Mouse (Mus musculus) MEL (cell line): ENCODE results near the gene March5. TPM values are rescaled to one million over a fixed set of nuclear protein-coding genes. Genes with fewer than 3 reads are reported as not detected.

ENCODE experiments used
- DNase-seq: peaks from one replicate; pipeline ENCODE4 v3.0.0; 2011; ENCODE audit warnings: low read depth, low spot score
- H3K27ac ChIP-seq: 2 replicates; pipeline ENCODE4 v1.5.1; 2012; ENCODE audit warnings: low read depth, mild to moderate bottlenecking, control low read depth, low read length, moderate library complexity; ENCODE audit not compliant: control insufficient read depth
- H3K27me3 ChIP-seq, 2 experiments: fragments of 150-350 bp in 1 of 2; sonication (generic) in 1 of 2; 2 replicates each; pipeline ENCODE4 v1.6.1; 2012; ENCODE audit warnings: low read length in 2 of 2, mild to moderate bottlenecking in 2 of 2, improper control_type of control experiment in 1 of 2, moderate library complexity in 1 of 2; ENCODE audit not compliant: insufficient read depth in 2 of 2, control insufficient read depth in 1 of 2
- H3K36me3 ChIP-seq, 2 experiments: 2 replicates each; pipeline ENCODE4 v1.6.1; 2012 to 2014; ENCODE audit warnings: low read length in 2 of 2, improper control_type of control experiment in 1 of 2, inconsistent platforms in 1 of 2, mild to moderate bottlenecking in 1 of 2; ENCODE audit not compliant: insufficient read depth in 2 of 2, control insufficient read depth in 1 of 2
- H3K4me1 ChIP-seq, 2 experiments: fragments of 150-350 bp in 1 of 2; sonication (generic) in 1 of 2; 2 replicates each; pipeline ENCODE4 v1.6.1; 2012; ENCODE audit warnings: low read length in 2 of 2, improper control_type of control experiment in 1 of 2, mild to moderate bottlenecking in 1 of 2; ENCODE audit not compliant: insufficient read depth in 2 of 2, control insufficient read depth in 1 of 2
- H3K4me3 ChIP-seq, 2 experiments: fragments of 150-350 bp in 1 of 2; sonication (generic) in 1 of 2; 2 replicates each; pipeline ENCODE4 v1.5.1; 2012; ENCODE audit warnings: low read depth in 2 of 2, low read length in 2 of 2, mild to moderate bottlenecking in 2 of 2, moderate library complexity in 2 of 2, control low read depth in 1 of 2, improper control_type of control experiment in 1 of 2; ENCODE audit not compliant: control insufficient read depth in 1 of 2, insufficient read depth in 1 of 2
- H3K79me2 ChIP-seq: 2 replicates; pipeline ENCODE4 v1.6.1; 2012; ENCODE audit warnings: mild to moderate bottlenecking, low read length, moderate library complexity; ENCODE audit not compliant: control insufficient read depth, poor library complexity, insufficient read depth
- H3K9ac ChIP-seq: 2 replicates; pipeline ENCODE4 v1.6.1; 2012; ENCODE audit warnings: low read depth, mild to moderate bottlenecking, control low read depth, low read length, moderate library complexity; ENCODE audit not compliant: control insufficient read depth, poor library complexity, severe bottlenecking
- H3K9me3 ChIP-seq: fragments of 150-350 bp; sonication (generic); replicated peaks from 2 replicates; pipeline ENCODE4 v1.6.1; 2012; ENCODE audit warnings: mild to moderate bottlenecking, low read length, improper control_type of control experiment, moderate library complexity; ENCODE audit not compliant: insufficient read depth
- CHD1 ChIP-seq: IDR thresholded peaks from 2 replicates; pipeline ENCODE4 v1.6.1; 2012; ENCODE audit warnings: low read depth, mild to moderate bottlenecking, inconsistent platforms, low read length, improper control_type of control experiment
- CHD2 ChIP-seq: IDR thresholded peaks from 2 replicates; pipeline ENCODE4 v1.6.1; 2011; ENCODE audit warnings: low read length, improper control_type of control experiment
- CTCF ChIP-seq, 3 experiments: IDR thresholded peaks in 2 of 3; conservative IDR thresholded peaks in 1 of 3; 2 replicates each; pipeline ENCODE4 v1.5.1; 2011 to 2012; ENCODE audit warnings: low read length in 3 of 3, low read depth in 2 of 3, mild to moderate bottlenecking in 2 of 3, improper control_type of control experiment in 1 of 3, inconsistent platforms in 1 of 3, mixed read lengths in 1 of 3, moderate library complexity in 1 of 3; ENCODE audit not compliant: control insufficient read depth in 1 of 3, insufficient read depth in 1 of 3, poor library complexity in 1 of 3, severe bottlenecking in 1 of 3
- E2F4 ChIP-seq: IDR thresholded peaks from 2 replicates; pipeline ENCODE4 v1.6.1; 2011; ENCODE audit warnings: low read depth, low read length, improper control_type of control experiment, borderline replicate concordance
- MXI1 ChIP-seq: IDR thresholded peaks from 2 replicates; pipeline ENCODE4 v1.6.1; 2011; ENCODE audit warnings: mild to moderate bottlenecking, low read depth, low read length, improper control_type of control experiment
- RAD21 ChIP-seq: IDR thresholded peaks from 2 replicates; pipeline ENCODE4 v1.6.1; 2011; ENCODE audit warnings: mild to moderate bottlenecking, low read depth, low read length, improper control_type of control experiment
- SIN3A ChIP-seq: IDR thresholded peaks from 2 replicates; pipeline ENCODE4 v1.6.1; 2012; ENCODE audit warnings: low read length, improper control_type of control experiment, inconsistent platforms
- SMC3 ChIP-seq: IDR thresholded peaks from 2 replicates; pipeline ENCODE4 v1.6.1; 2011; ENCODE audit warnings: low read depth, low read length, improper control_type of control experiment
- TAL1 ChIP-seq: IDR thresholded peaks from 2 replicates; pipeline ENCODE4 v1.6.1; 2012; ENCODE audit warnings: mild to moderate bottlenecking, inconsistent platforms, low read length, moderate library complexity, mixed read lengths
- polyA plus RNA-seq, 2 experiments: library from polyadenylated mRNA; stranded (reverse) in 1 of 2; unstranded in 1 of 2; fragments of >175 nt in 1 of 2; fragments of >200 nt in 1 of 2; gene quantifications; 2 replicates each; pipeline versions ENCODE4 v1.2.1 to v1.2.4; 2012; ENCODE audit warnings: low replicate concordance in 2 of 2, low read depth in 1 of 2; ENCODE audit not compliant: insufficient read length in 2 of 2, insufficient read depth in 1 of 2, missing spikeins in 1 of 2
- total RNA-seq: library from RNA; depleted of rRNA; stranded (reverse); fragments of 300-350 nt; gene quantifications from 2 replicates; pipeline ENCODE4 v1.2.3, GENCODE M21; 2012

March5 gene
- total and polyA plus RNA-seq, 3 experiments, result 68.5 to 83.5 TPM; not detected in 1

DNA sequence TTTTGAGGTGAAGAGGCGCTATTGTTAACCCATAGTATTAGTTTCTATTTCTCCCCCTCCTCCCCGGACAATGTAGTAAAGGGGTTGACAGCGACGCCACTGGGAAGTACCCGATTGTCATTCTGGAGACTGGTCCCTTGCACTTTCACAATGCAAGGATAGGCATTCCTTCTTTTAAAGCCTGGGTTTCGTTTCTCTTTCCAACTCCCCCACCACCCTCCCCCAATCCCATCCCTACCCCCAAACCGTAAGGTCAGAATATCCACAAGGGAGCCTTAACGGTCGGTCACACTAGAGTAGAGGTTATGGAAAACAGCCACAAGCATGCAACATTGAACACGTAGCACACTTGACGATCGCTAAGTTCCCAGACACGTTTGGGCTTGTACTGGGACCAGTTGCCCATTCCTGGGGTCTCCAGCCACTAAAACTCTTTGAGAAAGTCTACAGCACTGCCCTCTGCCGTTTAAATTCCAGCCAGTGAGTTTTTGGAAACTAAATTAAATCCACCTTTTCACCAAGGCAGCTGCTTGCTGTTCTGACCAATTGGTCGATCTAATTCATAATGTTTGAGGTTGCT is 923 bp downstream of the March5 start, which contains the start of gene Cpeb3:
Cpeb3 (minus strand) TSS at position 426 of the 580 bp plus-strand sequence.
- Histone ChIP-seq H3K9ac (peak within 1 kb of the TSS; percentile 96), H3K4me1 (peaks cover 33 to 40% of the 10 kb centered on the region in 2 experiments)
- DNase-seq, result peak; percentile 53

DNA sequence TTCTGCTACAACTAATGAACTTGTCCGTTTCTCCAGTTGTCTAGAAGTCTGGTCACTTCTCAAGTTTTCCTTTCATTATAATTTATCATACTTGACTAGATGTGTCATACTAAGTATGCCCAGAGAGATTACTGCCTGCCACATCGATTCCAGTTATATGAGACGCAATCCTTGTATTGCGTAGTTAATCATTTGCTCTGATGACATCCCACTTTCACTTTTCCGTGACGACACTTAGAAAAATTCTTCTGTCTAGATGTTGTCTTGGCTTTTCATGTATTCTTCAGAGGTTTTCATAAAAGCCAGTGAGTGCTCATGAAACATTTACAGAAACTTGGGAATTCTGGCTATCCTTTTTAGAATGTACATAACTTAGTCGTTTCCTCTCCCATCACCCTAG is 1.6 kb downstream of the March5 start:
- DNase-seq, result peak; percentile 7
- Histone ChIP-seq H3K4me1 (peaks cover 29 to 34% of the 10 kb centered on the region in 2 experiments), H3K27ac (no peak overlapping the region), H3K9me3 (no peaks in the 10 kb centered on the region), H3K27me3 (no peaks in the 10 kb centered on the region), H3K9ac (peak overlapping the region; percentile 96), H3K4me3 (peak overlapping the region; percentile 89 to 91), H3K36me3 (peaks cover 17 to 51% of the 10 kb centered on the region in 2 experiments), H3K79me2 (peaks cover 27% of the 10 kb centered on the region)
- TF ChIP-seq CHD1, result 0 out of 2 replicates have a peak, but pooled peaks have one; percentile 3
- TF ChIP-seq E2F4, result no peak

More for the DNA sequence above, 923 bp downstream of the March5 start, which contains the start of gene Cpeb3:
- Histone ChIP-seq H3K79me2 (peaks cover 27% of the 10 kb centered on the region), H3K9me3 (no peaks in the 10 kb centered on the region), H3K27ac (peak within 1 kb of the TSS; percentile 58), H3K36me3 (peaks cover 14 to 51% of the 10 kb centered on the region in 2 experiments), H3K4me3 (peak within 1 kb of the TSS; percentile 89 to 91), H3K27me3 (no peaks in the 10 kb centered on the region)
- peak in 2 of 3 experiments; percentile 17 to 48; a peak in 3 of 6 replicates for TF ChIP-seq CTCF (IDR thresholded peaks at IDR 0.05 in 2 of 3, conservative IDR thresholded peaks at IDR 0.05 in 1 of 3; ENCODE audit: control insufficient read depth in 1 of 3, insufficient read depth in 1 of 3, low read depth in 2 of 3, low read length in 3 of 3, poor library complexity in 1 of 3, severe bottlenecking in 1 of 3)
- TF ChIP-seq SMC3, result peak; percentile 53
- TF ChIP-seq SIN3A, result peak; percentile 32; the same call in 1 of the 2 replicates
- no peak for TF ChIP-seq CHD2
- TF ChIP-seq MXI1, result 0 out of 2 replicates have a peak, but pooled peaks have one; percentile 32
- TF ChIP-seq CHD1, result 0 out of 2 replicates have a peak, but pooled peaks have one; percentile 38

DNA sequence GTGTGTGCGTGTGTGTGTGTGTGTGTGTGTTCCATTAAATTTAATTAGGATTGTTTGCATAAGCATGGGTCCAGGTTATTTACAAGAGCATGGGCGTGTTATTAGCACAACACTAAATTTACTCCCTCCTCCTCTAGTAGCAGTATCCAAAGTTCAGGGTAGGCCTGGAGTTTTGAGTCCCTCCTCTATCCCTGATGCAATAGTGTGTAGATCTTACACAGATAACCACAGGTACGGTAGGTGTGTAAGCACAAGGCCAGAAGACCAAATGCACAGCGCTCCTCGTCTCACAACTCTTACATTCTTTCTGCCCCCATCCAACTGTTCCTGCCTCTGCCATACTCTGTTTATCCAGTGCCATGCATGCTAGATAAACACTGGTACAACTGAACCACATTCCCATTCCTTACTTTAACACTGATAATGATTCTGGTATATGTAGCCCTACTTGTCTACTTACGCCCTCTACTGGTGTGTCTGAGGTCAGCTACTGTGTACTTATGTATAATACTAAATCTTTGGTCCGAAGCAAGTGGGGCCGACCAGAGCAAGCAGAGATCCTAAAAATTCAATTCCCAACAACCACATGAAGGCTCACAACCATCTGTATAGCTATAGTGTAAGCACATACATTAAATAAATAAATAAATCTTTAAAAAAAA is 2.3 kb downstream of the March5 start:
- DNase-seq, result peak; percentile 34
- Histone ChIP-seq H3K27me3 (no peaks in the 10 kb centered on the region), H3K9ac (no peak overlapping the region), H3K79me2 (peaks cover 27% of the 10 kb centered on the region), H3K4me1 (peaks cover 28 to 36% of the 10 kb centered on the region in 2 experiments)
- TF ChIP-seq CTCF (IDR thresholded peaks at IDR 0.05 in 2 of 3, conservative IDR thresholded peaks at IDR 0.05 in 1 of 3; ENCODE audit: control insufficient read depth in 1 of 3, insufficient read depth in 1 of 3, low read depth in 2 of 3, low read length in 3 of 3, poor library complexity in 1 of 3, severe bottlenecking in 1 of 3), result peak in 2 of 3 experiments; percentile 32 to 42; a peak in 3 of 6 replicates
- TF ChIP-seq RAD21, result no peak; the same call in 1 of the 2 replicates
- TF ChIP-seq TAL1, result no peak
- TF ChIP-seq SMC3, result peak; percentile 7; the same call in 1 of the 2 replicates
- TF ChIP-seq, all 39 proteins: peak for 2
- Histone ChIP-seq H3K9me3 (no peaks in the 10 kb centered on the region), H3K36me3 (peaks cover 17 to 45% of the 10 kb centered on the region in 2 experiments), H3K4me3 (peak overlapping the region in 1 of 2 experiments; percentile 89; a peak in 1 of 4 replicates), H3K27ac (peak overlapping the region; percentile 58)
